Mouse (Mus musculus): ENCODE measurements at regions not wholly inside any gene's neighbourhood (a gene's known extent, or its start where the extent isn't known, plus 50 kb on each side); places are given as distances from the start of the nearest gene placed in this dataset.

DNA sequence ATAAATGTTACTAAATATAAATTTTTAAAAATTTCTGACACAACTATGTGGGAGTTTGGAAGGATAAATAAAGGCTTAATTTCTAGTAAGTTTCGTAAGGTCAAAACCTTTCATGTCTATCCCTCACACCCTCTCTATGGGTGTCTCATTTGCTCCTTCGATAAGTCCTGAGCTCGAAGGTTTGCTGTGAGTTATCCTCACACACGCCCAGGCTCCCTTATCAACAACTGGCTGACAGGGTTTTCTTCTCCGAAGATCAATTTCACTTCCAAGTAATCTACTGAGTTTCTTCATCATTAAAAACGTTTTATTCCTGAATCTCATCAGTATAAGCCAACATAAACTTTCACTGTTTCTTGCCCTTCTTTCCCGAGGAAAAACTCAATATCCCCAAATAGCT is 416.0 kb upstream of the Nudt12 start:
- H3K36me3 ChIP-seq, result no peaks in the 10 kb centered on the region
- 32% methylated on average over 7 of the region's 7 CpGs for WGBS
- H3K27ac ChIP-seq, result no peak overlapping the region
- H3K4me1 ChIP-seq, result no peaks in the 10 kb centered on the region
- H3K27me3 ChIP-seq, result no peaks in the 10 kb centered on the region
- H3K9ac ChIP-seq, result no peak overlapping the region
- no peak overlapping the region for H3K4me2 ChIP-seq
- no peaks in the 10 kb centered on the region for H3K9me3 ChIP-seq
- no peak for ATAC-seq (ENCODE audit: borderline replicate concordance, extremely low read depth, low FRiP score, low TSS enrichment)
- H3K4me3 ChIP-seq, result no peak overlapping the region

DNA sequence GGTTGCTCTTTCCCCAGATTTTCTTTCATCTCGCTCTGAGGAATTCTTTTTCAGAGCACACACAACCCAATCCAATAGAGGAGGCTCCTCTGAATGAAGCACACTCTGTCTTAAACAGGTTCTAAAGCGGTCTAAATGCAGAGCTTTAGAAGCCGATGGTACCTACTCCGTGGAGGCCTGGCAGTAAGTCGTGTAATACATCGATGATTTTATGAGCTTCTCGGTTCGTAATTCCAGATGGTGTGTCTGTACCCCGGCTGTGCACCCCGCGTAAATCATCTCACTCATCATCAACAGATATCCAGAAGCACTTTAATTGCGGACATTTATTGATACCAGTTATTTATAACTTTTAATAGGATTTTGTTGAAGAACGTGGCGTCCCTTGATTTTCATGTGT is 408.3 kb upstream of the Nudt12 start:
- H3K9me3 ChIP-seq, result no peaks in the 10 kb centered on the region
- no peak overlapping the region for H3K9ac ChIP-seq
- no peaks in the 10 kb centered on the region for H3K27me3 ChIP-seq
- no peak overlapping the region for H3K27ac ChIP-seq
- WGBS, result 74% methylated on average over 14 of the region's 14 CpGs
- H3K4me3 ChIP-seq, result no peak overlapping the region
- no peaks in the 10 kb centered on the region for H3K4me1 ChIP-seq
- no peak overlapping the region for H3K4me2 ChIP-seq
- ATAC-seq (ENCODE audit: borderline replicate concordance, extremely low read depth, low FRiP score, low TSS enrichment), result no peak
- H3K36me3 ChIP-seq, result no peaks in the 10 kb centered on the region

DNA sequence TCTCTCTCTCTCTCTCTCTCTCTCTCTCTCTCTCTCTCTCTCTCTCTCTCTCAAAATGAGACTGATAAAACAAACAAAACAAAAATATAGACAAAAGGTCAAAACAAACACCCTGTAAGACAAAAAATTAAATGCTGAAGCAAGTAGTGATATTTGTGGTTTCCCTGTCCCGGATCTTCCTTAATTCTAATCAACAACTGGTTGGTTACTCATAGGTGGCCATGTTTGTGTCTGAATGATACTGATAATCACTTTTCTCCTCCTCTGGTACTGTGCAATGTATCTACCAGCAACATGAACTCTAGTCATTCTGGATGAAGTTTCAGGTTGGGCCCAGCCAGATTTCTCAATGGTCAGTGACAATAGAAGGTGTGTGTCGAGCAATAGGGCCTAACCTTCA is 396.1 kb upstream of the Nudt12 start:
- Histone ChIP-seq H3K4me1 (no peaks in the 10 kb centered on the region), H3K27me3 (no peaks in the 10 kb centered on the region), H3K36me3 (no peaks in the 10 kb centered on the region), H3K9ac (no peak overlapping the region), H3K27ac (no peak overlapping the region), H3K4me3 (no peak overlapping the region), H3K4me2 (no peak overlapping the region), H3K9me3 (no peaks in the 10 kb centered on the region)
- ATAC-seq (ENCODE audit: borderline replicate concordance, extremely low read depth, low FRiP score, low TSS enrichment), result no peak
- 68% methylated on average over 2 of the region's 2 CpGs for WGBS

DNA sequence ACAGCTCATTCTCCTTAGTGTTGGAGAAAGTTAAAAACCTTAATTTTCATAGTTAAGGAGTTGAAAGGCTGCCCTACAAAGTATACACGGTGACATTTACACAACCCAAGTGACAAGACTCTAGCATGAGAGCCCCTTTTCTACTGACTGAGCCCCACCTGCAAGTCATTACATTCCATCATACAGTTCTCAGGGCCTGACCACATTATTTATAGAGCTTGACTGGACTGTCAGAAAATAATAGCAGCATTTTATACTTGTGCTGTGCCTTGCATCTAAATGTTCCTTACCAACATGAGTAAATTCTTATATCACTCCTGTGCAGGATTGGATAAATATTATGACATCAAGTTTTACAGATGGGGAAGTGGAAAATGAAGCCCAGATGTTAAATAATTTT is 391.4 kb upstream of the Nudt12 start:
- H3K9me3 ChIP-seq, result no peaks in the 10 kb centered on the region
- H3K27ac ChIP-seq, result no peak overlapping the region
- 50% methylated on average over 1 of the region's 1 CpGs for WGBS
- no peak overlapping the region for H3K4me2 ChIP-seq
- no peaks in the 10 kb centered on the region for H3K27me3 ChIP-seq
- H3K4me1 ChIP-seq, result no peaks in the 10 kb centered on the region
- no peaks in the 10 kb centered on the region for H3K36me3 ChIP-seq
- H3K9ac ChIP-seq, result no peak overlapping the region
- no peak overlapping the region for H3K4me3 ChIP-seq
- ATAC-seq (ENCODE audit: borderline replicate concordance, extremely low read depth, low FRiP score, low TSS enrichment), result no peak

DNA sequence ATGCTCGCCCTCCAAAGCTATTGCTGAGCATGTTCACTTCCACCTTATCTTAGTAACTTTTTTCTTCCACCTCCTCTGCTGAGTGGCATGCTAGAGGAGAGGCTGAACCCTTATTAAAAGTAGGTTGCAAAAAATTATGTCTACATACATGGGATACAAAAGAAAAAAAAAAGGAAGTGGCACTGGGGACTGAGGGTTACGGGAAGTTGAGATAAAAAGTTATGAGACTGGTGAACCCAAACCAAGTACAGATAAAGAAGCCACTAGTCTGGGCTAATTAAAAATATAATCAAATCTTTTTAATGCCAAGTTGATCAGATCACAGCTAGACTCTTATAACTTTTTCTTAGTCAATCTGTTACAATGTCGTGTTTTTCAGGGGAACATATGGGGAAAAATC is 384.2 kb upstream of the Nudt12 start:
- no peak overlapping the region for H3K9ac ChIP-seq
- WGBS, result 90% methylated on average over 3 of the region's 3 CpGs
- ATAC-seq (ENCODE audit: borderline replicate concordance, extremely low read depth, low FRiP score, low TSS enrichment), result no peak
- H3K4me3 ChIP-seq, result no peak overlapping the region
- H3K4me1 ChIP-seq, result no peaks in the 10 kb centered on the region
- H3K27ac ChIP-seq, result no peak overlapping the region
- H3K27me3 ChIP-seq, result no peaks in the 10 kb centered on the region
- no peaks in the 10 kb centered on the region for H3K9me3 ChIP-seq
- no peak overlapping the region for H3K4me2 ChIP-seq
- no peaks in the 10 kb centered on the region for H3K36me3 ChIP-seq

DNA sequence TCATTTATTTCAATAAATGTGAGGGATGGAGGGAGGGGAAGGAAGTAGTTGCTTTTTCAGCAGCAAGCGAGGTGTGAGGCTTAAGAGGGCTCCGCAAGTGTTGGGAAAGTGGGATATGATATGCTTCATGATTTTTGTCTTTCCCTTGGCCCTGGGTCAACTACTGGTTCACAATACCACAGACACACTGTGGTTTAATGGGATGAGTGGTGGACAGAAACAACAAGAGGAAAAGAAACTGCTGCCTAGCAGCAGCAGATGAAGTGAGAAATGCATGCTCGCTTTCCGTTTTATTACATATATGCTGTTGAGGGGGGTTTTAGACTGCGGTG is 369.9 kb upstream of the Nudt12 start:
- no peak overlapping the region for H3K4me3 ChIP-seq
- H3K9ac ChIP-seq, result no peak overlapping the region
- no peaks in the 10 kb centered on the region for H3K36me3 ChIP-seq
- H3K27me3 ChIP-seq, result no peaks in the 10 kb centered on the region
- H3K4me2 ChIP-seq, result no peak overlapping the region
- 82% methylated on average over 5 of the region's 5 CpGs for WGBS
- H3K4me1 ChIP-seq, result no peaks in the 10 kb centered on the region
- ATAC-seq (ENCODE audit: borderline replicate concordance, extremely low read depth, low FRiP score, low TSS enrichment), result no peak
- H3K27ac ChIP-seq, result no peak overlapping the region
- no peaks in the 10 kb centered on the region for H3K9me3 ChIP-seq

DNA sequence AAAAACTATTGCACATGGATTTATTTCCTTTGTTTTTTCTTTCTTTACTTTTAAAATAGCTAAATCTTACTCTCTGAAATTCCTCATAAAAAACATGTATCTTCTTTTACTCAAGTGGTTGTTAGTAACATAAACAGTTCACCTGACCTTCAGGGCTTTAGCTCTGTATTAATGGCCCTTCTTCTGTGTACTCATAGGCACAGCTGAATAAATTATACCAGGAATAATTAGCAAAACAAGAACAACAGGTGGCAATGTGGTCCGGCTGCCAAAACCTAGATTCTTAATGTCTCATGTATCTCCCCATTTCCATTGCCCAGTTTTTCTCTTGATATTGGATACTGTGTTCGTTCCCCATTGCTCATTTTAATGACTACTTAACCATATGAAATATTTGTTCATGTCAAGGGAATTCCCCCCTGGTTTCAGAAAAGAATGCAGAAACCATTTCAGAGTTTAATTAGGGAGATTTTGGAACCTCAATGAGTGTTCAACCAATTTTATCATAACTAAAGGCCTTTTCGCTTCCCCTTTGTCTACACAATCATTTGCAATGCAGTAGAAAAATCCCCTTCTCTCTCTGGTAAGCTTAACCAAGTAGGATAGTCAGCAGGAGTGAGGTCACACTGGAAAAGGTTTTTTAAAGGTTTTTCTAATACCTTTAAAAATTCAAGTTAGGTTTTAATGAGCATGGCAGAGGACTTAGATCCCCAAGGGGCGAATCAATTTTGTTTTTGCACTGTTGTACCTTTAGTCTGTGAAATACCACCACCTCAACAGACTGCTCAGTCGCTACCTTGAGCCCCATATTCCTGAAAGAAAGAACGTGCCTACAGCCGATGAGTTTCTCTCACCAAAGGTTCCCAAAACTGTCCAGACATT is 369.3 kb upstream of the Nudt12 start:
- no peaks in the 10 kb centered on the region for H3K4me1 ChIP-seq
- H3K4me3 ChIP-seq, result no peak overlapping the region
- ATAC-seq (ENCODE audit: borderline replicate concordance, extremely low read depth, low FRiP score, low TSS enrichment), result no peak
- no peaks in the 10 kb centered on the region for H3K27me3 ChIP-seq
- no peaks in the 10 kb centered on the region for H3K9me3 ChIP-seq
- no peak overlapping the region for H3K27ac ChIP-seq
- WGBS, result 71% methylated on average over 7 of the region's 7 CpGs
- no peak overlapping the region for H3K4me2 ChIP-seq
- H3K9ac ChIP-seq, result no peak overlapping the region
- H3K36me3 ChIP-seq, result no peaks in the 10 kb centered on the region

DNA sequence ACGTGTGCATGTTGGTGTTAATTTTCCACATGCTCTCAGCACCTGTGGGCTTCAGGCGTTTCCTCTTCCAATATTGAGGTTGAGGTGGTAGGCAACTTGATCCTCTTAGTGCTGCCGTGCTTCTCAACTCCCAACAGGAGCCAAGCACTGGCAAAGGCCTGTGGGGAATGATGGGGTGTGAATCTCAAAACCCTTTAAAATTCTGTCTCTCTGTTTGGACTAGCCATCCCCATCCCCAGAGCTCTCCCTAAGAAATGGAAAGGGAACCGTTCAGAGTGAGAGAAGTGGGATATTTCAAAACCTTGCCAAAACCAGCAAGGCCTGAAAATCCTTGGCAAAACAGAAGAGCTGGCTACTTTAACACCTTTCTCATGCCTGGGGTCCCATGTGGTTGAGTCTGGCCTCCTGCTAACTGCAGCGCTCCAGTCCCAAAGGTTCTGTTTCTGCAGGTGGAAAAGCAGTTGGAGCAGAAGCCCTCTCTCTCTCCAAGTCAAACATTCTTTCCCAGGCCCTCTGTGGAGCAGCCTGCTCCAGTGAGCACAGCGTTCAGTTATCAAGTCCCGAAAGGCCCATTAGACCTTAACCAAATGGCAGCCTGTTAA is 360.4 kb upstream of the Nudt12 start:
- no peaks in the 10 kb centered on the region for H3K36me3 ChIP-seq
- H3K4me3 ChIP-seq, result no peak overlapping the region
- no peaks in the 10 kb centered on the region for H3K4me1 ChIP-seq
- H3K4me2 ChIP-seq, result no peak overlapping the region
- no peaks in the 10 kb centered on the region for H3K27me3 ChIP-seq
- no peak overlapping the region for H3K9ac ChIP-seq
- no peaks in the 10 kb centered on the region for H3K9me3 ChIP-seq
- H3K27ac ChIP-seq, result no peak overlapping the region
- ATAC-seq (ENCODE audit: borderline replicate concordance, extremely low read depth, low FRiP score, low TSS enrichment), result no peak
- 48% methylated on average over 7 of the region's 7 CpGs for WGBS

DNA sequence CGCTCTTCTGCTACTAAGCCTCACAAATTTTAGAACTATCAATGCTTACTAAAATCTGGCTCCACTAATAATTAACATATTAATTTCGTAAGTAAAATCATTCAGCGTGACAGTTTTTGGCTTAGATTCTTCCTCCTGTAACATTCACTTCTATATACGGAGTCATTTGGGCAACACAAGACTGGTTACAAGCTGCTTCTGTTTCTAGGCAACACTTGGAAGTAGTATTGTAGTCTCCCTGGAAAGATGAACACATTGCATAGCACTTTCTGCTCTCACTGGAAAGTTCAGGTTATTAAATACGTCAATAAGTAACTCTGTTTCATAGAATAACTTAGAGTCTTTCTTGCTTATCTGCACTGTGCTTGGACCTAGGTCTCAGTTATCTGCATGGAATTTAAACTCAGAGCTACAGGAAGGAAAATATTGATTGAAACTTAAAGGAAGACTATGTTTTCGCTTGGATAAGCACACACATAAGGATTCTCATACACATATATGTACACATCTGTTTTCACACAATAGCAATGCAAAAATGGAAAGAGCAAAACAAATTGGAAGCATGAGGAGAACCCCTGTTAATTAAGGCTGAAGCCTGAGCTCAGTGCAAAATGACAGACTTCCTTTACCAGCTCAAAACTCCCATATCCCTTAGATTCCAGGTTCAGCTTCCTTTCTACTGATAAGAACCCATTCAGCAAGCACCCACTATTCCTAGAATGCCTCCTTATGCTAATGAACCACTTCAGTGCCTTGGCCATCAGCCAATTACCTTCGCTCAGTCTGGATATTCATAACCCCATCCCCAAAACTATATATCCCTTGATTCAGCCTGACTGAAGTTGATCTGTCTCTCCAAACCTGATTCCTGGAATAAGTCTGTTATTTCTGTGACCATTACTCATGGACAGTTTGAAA is 356.7 kb upstream of the Nudt12 start:
- Histone ChIP-seq H3K9me3 (no peaks in the 10 kb centered on the region), H3K4me2 (no peak overlapping the region), H3K4me1 (no peaks in the 10 kb centered on the region), H3K36me3 (no peaks in the 10 kb centered on the region), H3K27me3 (no peaks in the 10 kb centered on the region), H3K27ac (no peak overlapping the region), H3K4me3 (no peak overlapping the region), H3K9ac (no peak overlapping the region)
- ATAC-seq (ENCODE audit: borderline replicate concordance, extremely low read depth, low FRiP score, low TSS enrichment), result no peak
- 75% methylated on average over 7 of the region's 7 CpGs for WGBS

DNA sequence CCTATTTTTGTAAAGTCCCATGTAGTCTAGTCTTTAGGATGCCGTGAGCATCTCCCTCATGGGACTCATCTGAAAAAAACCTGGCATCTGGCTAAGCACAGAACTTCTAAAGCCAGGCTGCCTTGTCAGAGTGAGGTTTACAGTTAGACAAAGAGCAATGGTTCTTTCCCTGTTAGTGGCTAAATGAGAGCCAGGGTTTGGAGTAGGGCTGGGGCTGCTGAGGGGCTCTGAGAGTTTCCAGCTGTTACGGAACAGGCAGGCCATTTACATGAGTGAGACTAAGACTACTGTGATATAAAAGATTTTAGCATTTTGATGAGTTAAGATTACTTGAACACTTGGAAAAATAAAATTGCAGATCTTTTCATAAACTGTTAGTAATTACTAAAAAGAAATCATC is 352.2 kb upstream of the Nudt12 start:
- 41% methylated on average over 2 of the region's 2 CpGs for WGBS

DNA sequence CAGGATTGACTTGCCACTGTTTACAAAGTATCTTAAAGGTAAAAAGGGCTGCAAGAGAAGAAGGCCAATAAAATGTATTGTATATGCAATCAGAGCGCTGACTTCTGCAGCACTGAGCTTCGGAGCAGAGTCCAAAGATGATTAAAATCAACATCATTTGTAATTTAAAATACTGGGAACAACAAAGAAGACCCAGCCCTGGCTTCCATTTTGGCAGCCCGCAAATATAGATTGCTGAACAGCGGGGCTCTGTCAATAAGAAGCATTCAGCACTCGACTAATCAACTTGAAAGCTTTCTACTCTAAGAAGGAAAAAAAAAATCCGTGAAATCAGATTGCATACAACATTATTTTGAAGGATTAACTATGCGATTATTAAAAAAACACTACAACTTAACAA is 348.9 kb upstream of the Nudt12 start:
- no peak overlapping the region for H3K9ac ChIP-seq
- no peaks in the 10 kb centered on the region for H3K27me3 ChIP-seq
- no peak overlapping the region for H3K4me3 ChIP-seq
- H3K36me3 ChIP-seq, result no peaks in the 10 kb centered on the region
- H3K27ac ChIP-seq, result no peak overlapping the region
- H3K9me3 ChIP-seq, result no peaks in the 10 kb centered on the region
- H3K4me1 ChIP-seq, result no peaks in the 10 kb centered on the region
- H3K4me2 ChIP-seq, result no peak overlapping the region
- no peak for ATAC-seq (ENCODE audit: borderline replicate concordance, extremely low read depth, low FRiP score, low TSS enrichment)
- WGBS, result 51% methylated on average over 7 of the region's 7 CpGs

More for the DNA sequence above, 352.2 kb upstream of the Nudt12 start:
- Histone ChIP-seq H3K4me2 (no peak overlapping the region), H3K9ac (no peak overlapping the region), H3K4me1 (no peaks in the 10 kb centered on the region), H3K4me3 (no peak overlapping the region), H3K27me3 (no peaks in the 10 kb centered on the region), H3K9me3 (no peaks in the 10 kb centered on the region), H3K27ac (no peak overlapping the region), H3K36me3 (no peaks in the 10 kb centered on the region)
- ATAC-seq (ENCODE audit: borderline replicate concordance, extremely low read depth, low FRiP score, low TSS enrichment), result no peak

DNA sequence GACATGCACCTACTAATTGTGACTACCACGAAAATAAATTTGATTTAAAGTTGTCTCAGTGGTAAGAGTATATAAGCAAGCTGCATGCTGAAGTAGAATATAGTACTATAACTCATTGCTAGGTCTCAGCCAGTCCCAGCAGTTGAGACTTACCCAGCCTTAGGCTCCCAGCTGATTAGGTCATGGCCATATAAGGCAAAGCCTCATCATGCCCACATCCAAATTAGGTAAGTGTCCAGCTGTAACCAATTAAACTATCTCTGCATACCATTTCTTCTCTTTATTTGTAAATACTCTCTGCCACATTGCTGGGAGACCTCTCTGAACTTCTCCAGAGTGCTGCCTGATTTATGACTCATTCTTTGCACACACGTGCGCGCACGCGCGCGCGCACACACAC is 347.9 kb upstream of the Nudt12 start:
- Histone ChIP-seq H3K36me3 (no peaks in the 10 kb centered on the region), H3K27ac (no peak overlapping the region), H3K4me2 (no peak overlapping the region), H3K9me3 (no peaks in the 10 kb centered on the region), H3K4me1 (no peaks in the 10 kb centered on the region), H3K4me3 (no peak overlapping the region), H3K27me3 (no peaks in the 10 kb centered on the region), H3K9ac (no peak overlapping the region)
- ATAC-seq (ENCODE audit: borderline replicate concordance, extremely low read depth, low FRiP score, low TSS enrichment), result peak; percentile 62; the same call in 1 of the 2 replicates
- WGBS, result 76% methylated on average over 9 of the region's 9 CpGs

Data from lung, embryonic 15.5 days (tissue).